Mouse (Mus musculus) adrenal gland, adult (tissue): ENCODE data around the gene Adap1.

Experiments used
- DNase-seq, 2 experiments: peaks; one replicate each; pipeline ENCODE4 v3.0.0; 2022 to 2023; ENCODE audit warnings: low spot score in 1 of 2; ENCODE audit not compliant: inconsistent age in 2 of 2

The Adap1 gene

GRCm38 (mm10) chr5:139325395-139325966 lies at the start of gene Adap1:
Gene Adap1 (minus strand): TSS chr5:139325622.
- DNase-seq: peak; percentile 59 to 84

- DNase-seq: no peak
Measured at GRCm38 (mm10) chr5:139374841-139375240, 49.4 kb upstream of the Adap1 start.

GRCm38 (mm10) chr5:139373889-139374444 lies 48.5 kb upstream of the Adap1 start:
- DNase-seq: no peak

GRCm38 (mm10) chr5:139373126-139373525 lies 47.7 kb upstream of the Adap1 start:
- no peak for DNase-seq

GRCm38 (mm10) chr5:139371631-139372401 lies 46.4 kb upstream of the Adap1 start:
- DNase-seq: peak; percentile 95 to 97

GRCm38 (mm10) chr5:139371118-139371517 lies 45.7 kb upstream of the Adap1 start:
- no peak for DNase-seq

- DNase-seq: peak in 1 of 2 experiments; percentile 43
Measured at GRCm38 (mm10) chr5:139370336-139370735, 44.9 kb upstream of the Adap1 start.

- DNase-seq: no peak
Measured at GRCm38 (mm10) chr5:139368638-139369320, 43.4 kb upstream of the Adap1 start.

GRCm38 (mm10) chr5:139367884-139368458 lies 42.5 kb upstream of the Adap1 start:
- DNase-seq: peak in 1 of 2 experiments; percentile 55

- DNase-seq: no peak
Measured at GRCm38 (mm10) chr5:139366484-139366883, 41.1 kb upstream of the Adap1 start.

GRCm38 (mm10) chr5:139365827-139366226 lies 40.4 kb upstream of the Adap1 start:
- peak; percentile 20 to 54 for DNase-seq

GRCm38 (mm10) chr5:139364911-139365571 lies 39.6 kb upstream of the Adap1 start:
- DNase-seq: peak in 1 of 2 experiments; percentile 34

GRCm38 (mm10) chr5:139364260-139364910 lies 39.0 kb upstream of the Adap1 start:
- DNase-seq: peak; percentile 84 to 96

- DNase-seq: no peak
Measured at GRCm38 (mm10) chr5:139363858-139364257, 38.4 kb upstream of the Adap1 start.

- DNase-seq: no peak
Measured at GRCm38 (mm10) chr5:139359244-139359643, 33.8 kb upstream of the Adap1 start.

- DNase-seq: peak in 1 of 2 experiments; percentile 62
Measured at GRCm38 (mm10) chr5:139358653-139359052, 33.2 kb upstream of the Adap1 start.

- DNase-seq: peak; percentile 81 to 93
Measured at GRCm38 (mm10) chr5:139355235-139355772, 29.9 kb upstream of the Adap1 start.

- DNase-seq: no peak
Measured at GRCm38 (mm10) chr5:139353946-139354345, 28.5 kb upstream of the Adap1 start.

- DNase-seq: peak in 1 of 2 experiments; percentile 48
Measured at GRCm38 (mm10) chr5:139353496-139353895, 28.1 kb upstream of the Adap1 start.

- no peak for DNase-seq
Measured at GRCm38 (mm10) chr5:139352317-139352716, 26.9 kb upstream of the Adap1 start, which contains the start of gene Cyp2w1. Gene Cyp2w1 (plus strand): TSS chr5:139352617.
